In genomic region chr1:172305635-172306034, GRCm38 (mm10) we compare ENCODE assay signal across 15 mouse cellular contexts. TPM values are rescaled to one million over a fixed set of nuclear protein-coding genes. Genes with fewer than 3 reads are reported as not detected.
A peak's percentile ranks its signal among the peaks of the same experiment; 100 is the strongest.
DNase-seq lines count a peak whose midpoint lies in the region; ATAC-seq and TF ChIP-seq lines count a peak whose summit lies in the region.
"Had no signal": no experiment of that assay in that cellular context is flagged by ENCODE, and none has a peak within 500 bp of the region (broad histone marks: within the 10 kb centered on the region; RNA-seq: fewer than 3 reads in every experiment).

No protein-coding gene starts in this region.

- H3K4me3 ChIP-seq in hindbrain, postnatal 0 days (ENCODE audit: low read length): no peak overlapping the region
- H3K4me3 ChIP-seq in hindbrain, embryonic 16.5 days (ENCODE audit: low read length): no peak overlapping the region
- no peak overlapping the region for H3K4me3 ChIP-seq in midbrain, postnatal 0 days (ENCODE audit: low read depth, low read length)
- no peak overlapping the region for H3K4me3 ChIP-seq in midbrain, embryonic 13.5 days (replicated peaks)
- H3K4me3 ChIP-seq in stomach, postnatal 0 days (ENCODE audit: low read depth, low read length): no peak overlapping the region
- H3K4me3 ChIP-seq: embryonic facial prominence, embryonic 12.5 days; forebrain, embryonic 13.5 days; hindbrain, embryonic 12.5 days; neural tube, embryonic 12.5 days had no signal

- no peaks in the 10 kb centered on the region for H3K9me3 ChIP-seq in hindbrain, postnatal 0 days (ENCODE audit: low read length)
- H3K9me3 ChIP-seq in hindbrain, embryonic 16.5 days (ENCODE audit: control insufficient read depth, low read length): no peaks in the 10 kb centered on the region
- H3K9me3 ChIP-seq in midbrain, postnatal 0 days (ENCODE audit: low read length): no peaks in the 10 kb centered on the region
- no peaks in the 10 kb centered on the region for H3K9me3 ChIP-seq in midbrain, embryonic 13.5 days
- no peaks in the 10 kb centered on the region for H3K9me3 ChIP-seq in stomach, postnatal 0 days (ENCODE audit: control insufficient read depth, low read length)
- H3K9me3 ChIP-seq: embryonic facial prominence, embryonic 12.5 days; forebrain, embryonic 13.5 days; hindbrain, embryonic 12.5 days; neural tube, embryonic 12.5 days had no signal

- no peak overlapping the region for H3K4me2 ChIP-seq in hindbrain, postnatal 0 days (ENCODE audit: low read depth, low read length)
- no peak overlapping the region for H3K4me2 ChIP-seq in hindbrain, embryonic 16.5 days (ENCODE audit: low read length)
- H3K4me2 ChIP-seq in midbrain, postnatal 0 days (ENCODE audit: low read depth, low read length, poor library complexity, severe bottlenecking): no peak overlapping the region
- no peak overlapping the region for H3K4me2 ChIP-seq in midbrain, embryonic 13.5 days (replicated peaks)
- no peak overlapping the region for H3K4me2 ChIP-seq in stomach, postnatal 0 days (replicated peaks; ENCODE audit: low read depth)
- H3K4me2 ChIP-seq: embryonic facial prominence, embryonic 12.5 days; forebrain, embryonic 13.5 days; hindbrain, embryonic 12.5 days; neural tube, embryonic 12.5 days had no signal

- TF ChIP-seq CTCF in hindbrain, postnatal 0 days (IDR thresholded peaks at IDR 0.05; ENCODE audit: low read depth): peak; percentile 34; the same call in 1 of the 2 replicates
- peak; percentile 32 for TF ChIP-seq CTCF in midbrain, postnatal 0 days (IDR thresholded peaks at IDR 0.05)
- TF ChIP-seq CTCF in stomach, postnatal 0 days (IDR thresholded peaks at IDR 0.05; ENCODE audit: low read depth): peak; percentile 53

- DNase-seq in CD4-positive, CD25-positive, alpha-beta regulatory T cell, adult 2 months (ENCODE audit: low read depth, low spot score): peak; percentile 56
- DNase-seq in hindbrain, postnatal 0 days (ENCODE audit: low spot score): no peak
- DNase-seq in midbrain, postnatal 0 days (ENCODE audit: low spot score): no peak
- no peak for DNase-seq in stomach, postnatal 0 days (ENCODE audit: low spot score)
- no peak for DNase-seq in urinary bladder, postnatal 25 days (ENCODE audit: low spot score)
- DNase-seq: heart, adult 11 months had no signal

- H3K9ac ChIP-seq in hindbrain, postnatal 0 days (replicated peaks; ENCODE audit: low read length): no peak overlapping the region
- no peak overlapping the region for H3K9ac ChIP-seq in hindbrain, embryonic 16.5 days (ENCODE audit: low read depth, low read length)
- H3K9ac ChIP-seq in midbrain, postnatal 0 days (replicated peaks; ENCODE audit: low read length, poor library complexity, severe bottlenecking): no peak overlapping the region
- H3K9ac ChIP-seq in midbrain, embryonic 13.5 days (replicated peaks): no peak overlapping the region
- H3K9ac ChIP-seq in stomach, postnatal 0 days (ENCODE audit: low read length): no peak overlapping the region
- H3K9ac ChIP-seq: embryonic facial prominence, embryonic 12.5 days; forebrain, embryonic 13.5 days; hindbrain, embryonic 12.5 days; neural tube, embryonic 12.5 days had no signal

- ATAC-seq in CD4-positive, CD25-positive, alpha-beta regulatory T cell, adult 4 months: no peak
- ATAC-seq in hindbrain, postnatal 0 days: no peak
- ATAC-seq in hindbrain, embryonic 16.5 days: no peak
- ATAC-seq in midbrain, postnatal 0 days (ENCODE audit: low FRiP score): no peak
- ATAC-seq in midbrain, embryonic 13.5 days: no peak
- no peak for ATAC-seq in stomach, postnatal 0 days (ENCODE audit: low FRiP score, low TSS enrichment)
- ATAC-seq: forebrain, embryonic 13.5 days had no signal

- H3K27me3 ChIP-seq in hindbrain, postnatal 0 days (ENCODE audit: insufficient read depth, low read length): no peaks in the 10 kb centered on the region
- H3K27me3 ChIP-seq in hindbrain, embryonic 16.5 days (replicated peaks; ENCODE audit: control insufficient read depth, insufficient read depth, low read length): no peaks in the 10 kb centered on the region
- H3K27me3 ChIP-seq in midbrain, postnatal 0 days (ENCODE audit: insufficient read depth, low read length): no peaks in the 10 kb centered on the region
- no peaks in the 10 kb centered on the region for H3K27me3 ChIP-seq in midbrain, embryonic 13.5 days
- H3K27me3 ChIP-seq in stomach, postnatal 0 days (ENCODE audit: control insufficient read depth, insufficient read depth, low read length): no peaks in the 10 kb centered on the region
- H3K27me3 ChIP-seq: embryonic facial prominence, embryonic 12.5 days; forebrain, embryonic 13.5 days; hindbrain, embryonic 12.5 days; neural tube, embryonic 12.5 days had no signal

- no peaks in the 10 kb centered on the region for H3K36me3 ChIP-seq in hindbrain, postnatal 0 days (ENCODE audit: insufficient read depth, low read length)
- no peaks in the 10 kb centered on the region for H3K36me3 ChIP-seq in hindbrain, embryonic 16.5 days (ENCODE audit: control insufficient read depth, insufficient read depth, low read length)
- no peaks in the 10 kb centered on the region for H3K36me3 ChIP-seq in midbrain, postnatal 0 days (ENCODE audit: insufficient read depth, low read length)
- no peaks in the 10 kb centered on the region for H3K36me3 ChIP-seq in midbrain, embryonic 13.5 days
- no peaks in the 10 kb centered on the region for H3K36me3 ChIP-seq in stomach, postnatal 0 days (ENCODE audit: control insufficient read depth, insufficient read depth, low read length)
- H3K36me3 ChIP-seq: embryonic facial prominence, embryonic 12.5 days; hindbrain, embryonic 12.5 days; neural tube, embryonic 12.5 days had no signal

- peaks cover 9% of the 10 kb centered on the region for H3K4me1 ChIP-seq in hindbrain, postnatal 0 days (ENCODE audit: insufficient read depth, low read length)
- H3K4me1 ChIP-seq in hindbrain, embryonic 16.5 days (ENCODE audit: control insufficient read depth, insufficient read depth, low read depth, low read length): peaks cover 9% of the 10 kb centered on the region
- H3K4me1 ChIP-seq in midbrain, postnatal 0 days (ENCODE audit: insufficient read depth, low read length): 0 out of 2 replicates have a peak, but pooled peaks cover 4% of the 10 kb centered on the region
- H3K4me1 ChIP-seq in midbrain, embryonic 13.5 days (replicated peaks): peaks cover 44% of the 10 kb centered on the region
- no peaks in the 10 kb centered on the region for H3K4me1 ChIP-seq in stomach, postnatal 0 days (replicated peaks; ENCODE audit: control insufficient read depth, insufficient read depth)

- TF ChIP-seq EP300 in stomach, postnatal 0 days (optimal IDR thresholded peaks at IDR 0.05): no peak

- H3K27ac ChIP-seq in hindbrain, postnatal 0 days: no peak overlapping the region
- no peak overlapping the region for H3K27ac ChIP-seq in hindbrain, embryonic 16.5 days (ENCODE audit: low read depth, low read length)
- H3K27ac ChIP-seq in midbrain, postnatal 0 days (ENCODE audit: low read depth, low read length): no peak overlapping the region
- H3K27ac ChIP-seq in midbrain, embryonic 13.5 days: no peak overlapping the region
- H3K27ac ChIP-seq in stomach, postnatal 0 days (replicated peaks): no peak overlapping the region
- H3K27ac ChIP-seq: forebrain, embryonic 13.5 days; hindbrain, embryonic 12.5 days; macrophage; neural tube, embryonic 12.5 days had no signal

- WGBS in hindbrain, postnatal 0 days: 76% methylated on average over 3 of the region's 3 CpGs
- WGBS in hindbrain, embryonic 16.5 days: 79% methylated on average over 3 of the region's 3 CpGs
- WGBS in midbrain, postnatal 0 days: 78% methylated on average over 3 of the region's 3 CpGs
- 80% methylated on average over 3 of the region's 3 CpGs for whole genome bisulfite sequencing in midbrain, embryonic 13.5 days
- WGBS in stomach, postnatal 0 days: 74% methylated on average over 3 of the region's 3 CpGs

RNA-seq across cellular contexts. Expression of gene Atp1a2, which starts 7.8 kb away (rescaled TPM):
- polyA plus RNA-seq in CD4-positive, CD25-positive, alpha-beta regulatory T cell, adult 4 months (2017; shearing (Covaris generic)): under 1 TPM; 0.33 to 0.42 TPM
- total RNA-seq in hindbrain, postnatal 0 days (2014; rRNA removed): 546 and 572 TPM in 2 replicates
- 119 and 123 TPM in 2 replicates for polyA plus RNA-seq in hindbrain, postnatal 0 days (2015; fragmentation: Nextera tagmentation; extraction: Ambion mirVana)
- polyA plus RNA-seq in hindbrain, embryonic 16.5 days (2015; fragmentation: Nextera tagmentation; extraction: Ambion mirVana): 96.7 and 102 TPM in 2 replicates
- 398 and 409 TPM in 2 replicates for total RNA-seq in midbrain, postnatal 0 days (2014; rRNA removed)
- 94.4 and 100 TPM in 2 replicates for polyA plus RNA-seq in midbrain, postnatal 0 days (2015; fragmentation: Nextera tagmentation; extraction: Ambion mirVana)
- 25.3 and 25.8 TPM in 2 replicates for polyA plus RNA-seq in midbrain, embryonic 13.5 days (2015; fragmentation: Nextera tagmentation; extraction: Ambion mirVana)
- 3.1 and 4.1 TPM in 2 replicates for polyA plus RNA-seq in stomach, postnatal 0 days (2015; fragmentation: Nextera tagmentation; extraction: Ambion mirVana)
- polyA plus RNA-seq: macrophage had no signal

RNA-seq across cellular contexts. Expression of gene Kcnj9, which starts 23.5 kb away (rescaled TPM):
- not detected for polyA plus RNA-seq in CD4-positive, CD25-positive, alpha-beta regulatory T cell, adult 4 months (2017; shearing (Covaris generic))
- 8.0 and 9.8 TPM in 2 replicates for total RNA-seq in hindbrain, postnatal 0 days (2014; rRNA removed)
- 3.6 and 4.2 TPM in 2 replicates for polyA plus RNA-seq in hindbrain, postnatal 0 days (2015; fragmentation: Nextera tagmentation; extraction: Ambion mirVana)
- polyA plus RNA-seq in hindbrain, embryonic 16.5 days (2015; fragmentation: Nextera tagmentation; extraction: Ambion mirVana): 4.9 and 5.6 TPM in 2 replicates
- 13.9 and 14.1 TPM in 2 replicates for total RNA-seq in midbrain, postnatal 0 days (2014; rRNA removed)
- polyA plus RNA-seq in midbrain, postnatal 0 days (2015; fragmentation: Nextera tagmentation; extraction: Ambion mirVana): 5.8 and 6.7 TPM in 2 replicates
- polyA plus RNA-seq in midbrain, embryonic 13.5 days (2015; fragmentation: Nextera tagmentation; extraction: Ambion mirVana): 3.6 and 3.9 TPM in 2 replicates
- 0.07 TPM in 2 replicates for polyA plus RNA-seq in stomach, postnatal 0 days (2015; fragmentation: Nextera tagmentation; extraction: Ambion mirVana)

RNA-seq across cellular contexts. Expression of gene Kcnj10, which starts 35.4 kb away (rescaled TPM):
- not detected for polyA plus RNA-seq in CD4-positive, CD25-positive, alpha-beta regulatory T cell, adult 4 months (2017; shearing (Covaris generic))
- 8.6 and 10.0 TPM in 2 replicates for total RNA-seq in hindbrain, postnatal 0 days (2014; rRNA removed)
- 5.4 and 5.6 TPM in 2 replicates for polyA plus RNA-seq in hindbrain, postnatal 0 days (2015; fragmentation: Nextera tagmentation; extraction: Ambion mirVana)
- polyA plus RNA-seq in hindbrain, embryonic 16.5 days (2015; fragmentation: Nextera tagmentation; extraction: Ambion mirVana): 3.5 and 3.9 TPM in 2 replicates
- 6.1 and 6.6 TPM in 2 replicates for total RNA-seq in midbrain, postnatal 0 days (2014; rRNA removed)
- 3.6 and 3.9 TPM in 2 replicates for polyA plus RNA-seq in midbrain, postnatal 0 days (2015; fragmentation: Nextera tagmentation; extraction: Ambion mirVana)
- polyA plus RNA-seq in midbrain, embryonic 13.5 days (2015; fragmentation: Nextera tagmentation; extraction: Ambion mirVana): 0.98 TPM in 2 replicates
- polyA plus RNA-seq in stomach, postnatal 0 days (2015; fragmentation: Nextera tagmentation; extraction: Ambion mirVana): 0.17 and 0.25 TPM in 2 replicates

RNA-seq across cellular contexts. Expression of gene Igsf8, which starts 44.2 kb away (rescaled TPM):
- 1 to 10 TPM; 3.8 to 5.5 TPM for polyA plus RNA-seq in CD4-positive, CD25-positive, alpha-beta regulatory T cell, adult 4 months (2017; shearing (Covaris generic))
- total RNA-seq in hindbrain, postnatal 0 days (2014; rRNA removed): 136 and 150 TPM in 2 replicates
- polyA plus RNA-seq in hindbrain, postnatal 0 days (2015; fragmentation: Nextera tagmentation; extraction: Ambion mirVana): 90.2 and 90.8 TPM in 2 replicates
- 84.7 and 88.3 TPM in 2 replicates for polyA plus RNA-seq in hindbrain, embryonic 16.5 days (2015; fragmentation: Nextera tagmentation; extraction: Ambion mirVana)
- 114 and 115 TPM in 2 replicates for total RNA-seq in midbrain, postnatal 0 days (2014; rRNA removed)
- polyA plus RNA-seq in midbrain, postnatal 0 days (2015; fragmentation: Nextera tagmentation; extraction: Ambion mirVana): 79.6 and 88.8 TPM in 2 replicates
- 90.3 and 112 TPM in 2 replicates for polyA plus RNA-seq in midbrain, embryonic 13.5 days (2015; fragmentation: Nextera tagmentation; extraction: Ambion mirVana)
- polyA plus RNA-seq in stomach, postnatal 0 days (2015; fragmentation: Nextera tagmentation; extraction: Ambion mirVana): 19.1 and 19.5 TPM in 2 replicates

RNA-seq across cellular contexts. Expression of gene Atp1a4, which starts 47.4 kb away (rescaled TPM):
- polyA plus RNA-seq in CD4-positive, CD25-positive, alpha-beta regulatory T cell, adult 4 months (2017; shearing (Covaris generic)): not detected
- total RNA-seq in hindbrain, postnatal 0 days (2014; rRNA removed): 0.10 TPM in 1 of 2 replicates, not detected in the other
- 0.05 TPM in 1 of 2 replicates, not detected in the other for polyA plus RNA-seq in hindbrain, postnatal 0 days (2015; fragmentation: Nextera tagmentation; extraction: Ambion mirVana)
- polyA plus RNA-seq in hindbrain, embryonic 16.5 days (2015; fragmentation: Nextera tagmentation; extraction: Ambion mirVana): 0.06 TPM in 1 of 2 replicates, not detected in the other
- 0.05 and 0.14 TPM in 2 replicates for total RNA-seq in midbrain, postnatal 0 days (2014; rRNA removed)
- polyA plus RNA-seq in midbrain, postnatal 0 days (2015; fragmentation: Nextera tagmentation; extraction: Ambion mirVana): 0.05 TPM in 1 of 2 replicates, not detected in the other
- not detected in 2 replicates for polyA plus RNA-seq in midbrain, embryonic 13.5 days (2015; fragmentation: Nextera tagmentation; extraction: Ambion mirVana)
- not detected in 2 replicates for polyA plus RNA-seq in stomach, postnatal 0 days (2015; fragmentation: Nextera tagmentation; extraction: Ambion mirVana)
- total RNA-seq: left cerebral cortex, postnatal 14 days had no signal
- polyA plus RNA-seq: embryonic facial prominence, embryonic 12.5 days; hindbrain, embryonic 12.5 days; macrophage; neural tube, embryonic 12.5 days had no signal
